Mouse (Mus musculus): ENCODE results near the gene Hyou1. TPM values are rescaled to one million over a fixed set of nuclear protein-coding genes. Genes with fewer than 3 reads are reported as not detected.
A peak's percentile ranks its signal among the peaks of the same experiment; 100 is the strongest.

Hyou1 gene
- total and polyA plus RNA-seq, 2 experiments, result 87.8 to 111 TPM

DNA sequence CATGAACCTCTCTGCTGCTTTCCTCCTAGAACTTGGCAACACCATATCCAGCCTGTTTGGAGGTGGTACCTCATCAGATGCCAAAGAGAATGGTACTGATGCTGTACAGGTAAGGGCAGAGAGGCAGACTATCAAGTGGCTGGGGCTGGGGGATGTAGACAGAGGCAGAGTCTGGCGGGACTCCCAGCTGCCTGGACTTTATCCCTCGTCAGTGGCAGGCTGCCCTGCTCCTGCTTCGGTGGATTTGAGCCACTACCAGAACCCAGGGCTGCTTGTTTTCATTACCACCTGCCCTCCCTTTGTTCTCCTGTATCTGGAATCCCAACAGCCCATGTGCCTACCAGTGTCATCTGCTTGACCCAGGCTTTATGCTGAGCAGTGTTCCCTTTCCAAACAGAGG lies 7.9 kb downstream of the Hyou1 start:
- Histone ChIP-seq H3K4me1 (ENCODE audit: control insufficient read depth, insufficient read depth, low read length) (peaks cover 4% of the 10 kb centered on the region), H3K27me3 (ENCODE audit: control insufficient read depth, insufficient read depth, low read length) (no peaks in the 10 kb centered on the region), H3K27ac (replicated peaks; ENCODE audit: insufficient read depth, low read depth, low read length) (peak overlapping the region; percentile 33; the same call in 1 of the 2 replicates), H3K36me3 (ENCODE audit: control insufficient read depth, insufficient read depth, low read length) (peaks cover 83% of the 10 kb centered on the region), H3K79me2 (ENCODE audit: control insufficient read depth, insufficient read depth, low read length) (no peaks in the 10 kb centered on the region), H3K9ac (ENCODE audit: low read depth, low read length) (no peak overlapping the region), H3K4me3 (ENCODE audit: insufficient read depth, low read depth, low read length) (no peak overlapping the region)
- WGBS, result 16% methylated on average over 3 of the region's 3 CpGs
- peak; percentile 70 for DNase-seq (ENCODE audit: extremely low read depth, low read depth, low spot score)
- TF ChIP-seq POLR2A (IDR thresholded peaks at IDR 0.05; ENCODE audit: extremely low read depth, insufficient read depth, low read length), result no peak
- TF ChIP-seq CTCF (IDR thresholded peaks at IDR 0.05; ENCODE audit: low read depth, low read length), result no peak

DNA sequence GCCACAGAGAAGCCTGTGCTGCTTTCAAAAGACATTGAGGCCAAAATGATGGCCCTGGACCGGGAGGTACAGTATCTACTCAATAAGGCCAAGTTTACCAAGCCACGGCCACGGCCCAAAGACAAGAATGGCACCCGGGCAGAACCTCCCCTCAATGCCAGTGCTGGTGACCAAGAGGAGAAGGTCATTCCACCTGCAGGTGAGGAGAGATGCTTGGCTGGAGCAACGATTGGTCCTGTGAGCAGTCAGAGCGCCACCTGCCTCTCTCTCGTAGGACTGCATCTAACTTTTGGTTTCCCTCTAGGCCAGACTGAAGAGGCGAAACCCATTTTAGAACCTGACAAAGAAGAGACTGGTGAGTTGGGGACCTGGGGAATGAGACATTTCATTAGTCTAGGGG lies 10.0 kb downstream of the Hyou1 start:
- H3K4me1 ChIP-seq (ENCODE audit: control insufficient read depth, insufficient read depth, low read length), result peaks cover 3% of the 10 kb centered on the region
- peak; percentile 43 for DNase-seq (ENCODE audit: extremely low read depth, low read depth, low spot score)
- H3K4me3 ChIP-seq (ENCODE audit: insufficient read depth, low read depth, low read length), result no peak overlapping the region
- TF ChIP-seq POLR2A (IDR thresholded peaks at IDR 0.05; ENCODE audit: extremely low read depth, insufficient read depth, low read length), result no peak
- peak; percentile 86 for TF ChIP-seq CTCF (IDR thresholded peaks at IDR 0.05; ENCODE audit: low read depth, low read length)
- H3K27me3 ChIP-seq (ENCODE audit: control insufficient read depth, insufficient read depth, low read length), result no peaks in the 10 kb centered on the region
- H3K36me3 ChIP-seq (ENCODE audit: control insufficient read depth, insufficient read depth, low read length), result peaks cover 64% of the 10 kb centered on the region
- H3K27ac ChIP-seq (replicated peaks; ENCODE audit: insufficient read depth, low read depth, low read length), result no peak overlapping the region
- no peak overlapping the region for H3K9ac ChIP-seq (ENCODE audit: low read depth, low read length)
- no peaks in the 10 kb centered on the region for H3K79me2 ChIP-seq (ENCODE audit: control insufficient read depth, insufficient read depth, low read length)
- WGBS, result 47% methylated on average over 8 of the region's 8 CpGs

DNA sequence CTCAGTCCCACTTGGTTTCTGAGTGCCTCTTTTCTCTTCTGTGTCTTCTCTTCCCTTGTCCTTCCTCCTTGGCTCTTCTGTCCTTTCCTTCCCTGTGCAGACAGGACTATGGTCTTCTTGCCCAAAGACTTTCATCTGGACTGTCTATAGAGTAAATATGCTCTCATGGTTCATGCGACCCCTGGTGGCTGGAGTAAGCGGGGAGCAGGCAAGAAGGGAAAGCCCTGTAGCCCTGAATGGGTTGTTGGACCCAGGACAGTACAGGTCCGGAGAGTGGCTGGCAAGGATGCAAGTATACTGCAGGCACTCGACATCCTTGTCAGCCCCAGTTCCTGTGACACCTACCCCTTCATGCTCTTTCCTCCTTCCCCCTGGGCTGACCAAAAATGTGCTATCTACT lies 12.2 kb downstream of the Hyou1 start:
- no peaks in the 10 kb centered on the region for H3K79me2 ChIP-seq (ENCODE audit: control insufficient read depth, insufficient read depth, low read length)
- H3K36me3 ChIP-seq (ENCODE audit: control insufficient read depth, insufficient read depth, low read length), result peaks cover 43% of the 10 kb centered on the region

DNA sequence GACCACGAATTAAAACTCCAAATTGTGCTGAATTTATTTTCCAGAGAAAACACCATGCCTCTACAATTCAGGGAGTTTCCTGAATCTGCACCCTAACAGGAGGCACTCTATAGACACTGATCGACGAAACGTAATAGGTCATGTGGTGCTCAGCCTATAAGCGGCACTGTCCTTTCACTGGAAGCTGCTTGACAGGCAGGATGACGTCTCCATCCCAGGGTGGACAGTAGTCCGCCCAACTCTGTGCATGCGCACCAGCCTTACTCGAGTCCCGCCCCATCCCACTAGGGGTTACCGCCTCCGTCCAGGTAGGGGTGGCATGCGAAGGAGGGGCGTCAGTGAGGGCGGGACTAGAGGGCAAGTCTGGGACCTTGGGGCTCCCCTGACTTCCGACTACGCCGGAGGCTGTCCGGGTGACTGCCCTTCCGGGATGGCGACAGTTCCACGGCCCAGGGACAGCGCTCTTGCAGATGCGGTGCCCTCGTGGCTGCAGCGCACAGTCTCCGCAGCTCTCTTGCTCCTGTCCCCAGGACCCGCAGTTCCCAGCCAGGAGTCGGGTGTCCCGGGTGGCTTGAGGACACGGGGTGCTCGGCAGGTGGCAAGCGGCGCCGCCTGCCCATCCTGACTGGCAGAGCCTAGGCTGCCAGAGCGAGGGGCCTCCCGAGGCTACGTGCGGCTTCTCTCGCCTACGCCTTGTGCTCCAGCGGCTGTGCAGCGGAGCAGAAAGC lies 17.6 kb downstream of the Hyou1 start, which contains the start of gene Slc37a4:
Gene Slc37a4 (plus strand): TSS at position 169 of the 728 bp plus-strand sequence.
- TF ChIP-seq CTCF (IDR thresholded peaks at IDR 0.05; ENCODE audit: low read depth, low read length), result no peak
- peak; percentile 98 for TF ChIP-seq POLR2A (IDR thresholded peaks at IDR 0.05; ENCODE audit: extremely low read depth, insufficient read depth, low read length)
- WGBS, result under 1% methylated on average over 43 of the region's 43 CpGs

More for the DNA sequence above, 12.2 kb downstream of the Hyou1 start:
- H3K4me1 ChIP-seq (ENCODE audit: control insufficient read depth, insufficient read depth, low read length), result peaks cover 6% of the 10 kb centered on the region
- 19% methylated on average over 4 of the region's 4 CpGs for WGBS
- no peak overlapping the region for H3K27ac ChIP-seq (replicated peaks; ENCODE audit: insufficient read depth, low read depth, low read length)
- DNase-seq (ENCODE audit: extremely low read depth, low read depth, low spot score), result peak; percentile 42
- H3K4me3 ChIP-seq (ENCODE audit: insufficient read depth, low read depth, low read length), result no peak overlapping the region
- TF ChIP-seq CTCF (IDR thresholded peaks at IDR 0.05; ENCODE audit: low read depth, low read length), result peak; percentile 80
- TF ChIP-seq POLR2A (IDR thresholded peaks at IDR 0.05; ENCODE audit: extremely low read depth, insufficient read depth, low read length), result no peak
- H3K27me3 ChIP-seq (ENCODE audit: control insufficient read depth, insufficient read depth, low read length), result no peaks in the 10 kb centered on the region
- no peak overlapping the region for H3K9ac ChIP-seq (ENCODE audit: low read depth, low read length)

DNA sequence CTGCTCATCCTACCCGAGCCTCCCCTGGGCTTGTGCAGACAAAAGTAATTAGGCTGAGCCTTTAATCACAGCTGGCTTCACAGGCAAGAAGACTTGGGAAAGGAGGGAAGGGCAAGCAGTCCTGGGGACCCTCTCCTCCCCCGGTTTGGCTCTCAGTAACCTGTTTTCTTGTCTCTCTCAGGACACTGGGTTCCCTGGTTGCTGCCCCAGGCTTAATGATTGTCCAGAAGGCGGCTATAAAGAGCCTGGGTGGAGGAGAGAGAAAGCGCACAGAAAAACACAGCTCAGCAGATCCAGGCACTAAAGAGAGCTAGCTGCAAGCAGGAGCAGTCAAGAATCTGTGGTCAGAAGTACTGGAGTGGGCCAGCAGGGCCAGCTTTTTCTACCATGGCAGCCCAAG lies 18.8 kb downstream of the Hyou1 start:
- Histone ChIP-seq H3K4me3 (ENCODE audit: insufficient read depth, low read depth, low read length) (peak overlapping the region; percentile 95), H3K79me2 (ENCODE audit: control insufficient read depth, insufficient read depth, low read length) (peaks cover 13% of the 10 kb centered on the region), H3K9ac (ENCODE audit: low read depth, low read length) (peak overlapping the region; percentile 94), H3K27ac (replicated peaks; ENCODE audit: insufficient read depth, low read depth, low read length) (peak overlapping the region; percentile 96), H3K4me1 (ENCODE audit: control insufficient read depth, insufficient read depth, low read length) (peaks cover 19% of the 10 kb centered on the region), H3K27me3 (ENCODE audit: control insufficient read depth, insufficient read depth, low read length) (no peaks in the 10 kb centered on the region), H3K36me3 (ENCODE audit: control insufficient read depth, insufficient read depth, low read length) (peaks cover 13% of the 10 kb centered on the region; the same call in 1 of the 2 replicates)
- TF ChIP-seq CTCF (IDR thresholded peaks at IDR 0.05; ENCODE audit: low read depth, low read length) (peak; percentile 21; the same call in 1 of the 2 replicates), POLR2A (IDR thresholded peaks at IDR 0.05; ENCODE audit: extremely low read depth, insufficient read depth, low read length) (peak; percentile 90)
- peak; percentile 93 for DNase-seq (ENCODE audit: extremely low read depth, low read depth, low spot score)
- 16% methylated on average over 4 of the region's 4 CpGs for WGBS

More for the DNA sequence above, 17.6 kb downstream of the Hyou1 start, which contains the start of gene Slc37a4:
- peak within 1 kb of the TSS; percentile 95 for H3K4me3 ChIP-seq (ENCODE audit: insufficient read depth, low read depth, low read length)
- H3K27me3 ChIP-seq (ENCODE audit: control insufficient read depth, insufficient read depth, low read length), result no peaks in the 10 kb centered on the region
- DNase-seq (ENCODE audit: extremely low read depth, low read depth, low spot score), result peak; percentile 99
- peaks cover 4% of the 10 kb centered on the region; the same call in 1 of the 2 replicates for H3K36me3 ChIP-seq (ENCODE audit: control insufficient read depth, insufficient read depth, low read length)
- H3K9ac ChIP-seq (ENCODE audit: low read depth, low read length), result peak within 1 kb of the TSS; percentile 78
- H3K4me1 ChIP-seq (ENCODE audit: control insufficient read depth, insufficient read depth, low read length), result peaks cover 15% of the 10 kb centered on the region
- H3K27ac ChIP-seq (replicated peaks; ENCODE audit: insufficient read depth, low read depth, low read length), result peak within 1 kb of the TSS; percentile 96
- H3K79me2 ChIP-seq (ENCODE audit: control insufficient read depth, insufficient read depth, low read length), result peaks cover 13% of the 10 kb centered on the region

DNA sequence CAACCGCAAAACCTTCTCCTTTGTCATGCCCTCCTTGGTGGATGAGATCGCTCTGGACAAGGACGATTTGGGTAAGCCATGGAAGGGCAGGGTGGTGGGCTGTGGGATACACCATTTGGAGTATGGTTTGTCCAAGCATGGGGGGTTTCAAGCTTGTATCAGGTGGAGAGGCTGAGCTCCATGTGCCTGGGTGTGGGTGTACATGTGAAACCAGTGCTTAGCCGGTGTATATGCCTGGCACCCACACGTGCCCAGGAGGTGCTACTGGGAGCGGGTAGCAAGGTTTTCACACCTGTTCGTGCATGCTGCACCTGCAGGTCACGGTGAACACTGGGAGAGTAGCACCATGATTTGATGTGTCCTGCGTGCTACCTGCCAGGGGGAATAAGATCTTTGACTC lies 19.3 kb downstream of the Hyou1 start:
- peaks cover 13% of the 10 kb centered on the region for H3K79me2 ChIP-seq (ENCODE audit: control insufficient read depth, insufficient read depth, low read length)
- peak overlapping the region; percentile 95 for H3K4me3 ChIP-seq (ENCODE audit: insufficient read depth, low read depth, low read length)
- DNase-seq (ENCODE audit: extremely low read depth, low read depth, low spot score), result peak; percentile 60
- H3K27me3 ChIP-seq (ENCODE audit: control insufficient read depth, insufficient read depth, low read length), result no peaks in the 10 kb centered on the region
- 26% methylated on average over 9 of the region's 9 CpGs for WGBS
- peaks cover 19% of the 10 kb centered on the region for H3K4me1 ChIP-seq (ENCODE audit: control insufficient read depth, insufficient read depth, low read length)
- peak overlapping the region; percentile 94 for H3K9ac ChIP-seq (ENCODE audit: low read depth, low read length)
- TF ChIP-seq POLR2A (IDR thresholded peaks at IDR 0.05; ENCODE audit: extremely low read depth, insufficient read depth, low read length) (no peak), CTCF (IDR thresholded peaks at IDR 0.05; ENCODE audit: low read depth, low read length) (no peak)
- peaks cover 18% of the 10 kb centered on the region for H3K36me3 ChIP-seq (ENCODE audit: control insufficient read depth, insufficient read depth, low read length)
- peak overlapping the region; percentile 96 for H3K27ac ChIP-seq (replicated peaks; ENCODE audit: insufficient read depth, low read depth, low read length)

Measured in liver, adult 2 months (tissue).